Mouse (Mus musculus): ENCODE results near the gene Ulbp1. TPM values are rescaled to one million over a fixed set of nuclear protein-coding genes. Genes with fewer than 3 reads are reported as not detected.
"Not testable (repeated sequence)": the region's sequence is repeated elsewhere in the genome, so short reads cannot be mapped to it uniquely, and the experiment has no call there.

The Ulbp1 gene
- total RNA-seq (2021): 1 to 10 TPM in 1 of 2 experiments, under 1 TPM in 1; 0.99 to 1.3 TPM

DNA sequence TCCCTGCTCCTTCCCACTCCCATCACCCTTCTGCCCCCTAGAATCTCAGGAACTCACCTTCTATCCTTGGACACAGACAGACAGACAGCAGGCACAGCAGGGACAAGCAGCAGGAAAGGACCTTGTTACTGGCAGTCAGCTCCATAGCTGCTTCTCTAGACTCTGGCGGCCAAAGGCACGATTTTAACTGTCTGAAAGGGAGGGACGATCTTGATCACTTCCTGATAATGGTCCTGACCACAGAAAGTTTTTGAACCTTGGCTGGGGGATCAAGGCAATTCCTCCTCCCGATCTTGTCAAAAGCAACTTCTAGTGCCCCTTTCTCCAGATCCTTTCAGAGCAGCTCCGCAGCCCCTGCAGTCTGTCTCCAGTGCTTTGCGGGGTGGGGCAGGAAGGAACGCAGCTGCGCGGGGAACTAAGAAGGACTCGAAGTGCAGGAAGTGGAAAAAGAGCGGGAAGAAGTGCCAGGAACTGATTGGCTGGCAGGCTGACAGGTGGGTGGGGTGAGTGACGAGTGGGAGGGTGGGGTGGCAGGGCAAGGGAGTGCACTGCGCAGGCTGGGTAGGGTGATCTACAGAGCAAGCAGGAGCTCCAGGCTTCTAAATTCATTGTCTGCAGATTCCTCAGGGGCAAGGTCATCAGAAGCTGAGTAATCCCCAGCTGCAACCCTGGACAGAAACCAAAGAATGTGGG, at the start of gene Ulbp1:
TSS of gene Ulbp1 (minus strand) at position 442 of the 693 bp plus-strand sequence.
- intact Hi-C loops (cut with DNase I): loop anchor here (5.0 kb wide), 1 partner anchor 129 kb away; no protein-coding TSS in a partner anchor
- peak in 1 of 2 experiments; percentile 65 for DNase-seq (ENCODE audit: extremely low spot score in 1 of 2, low spot score in 2 of 2)

DNA sequence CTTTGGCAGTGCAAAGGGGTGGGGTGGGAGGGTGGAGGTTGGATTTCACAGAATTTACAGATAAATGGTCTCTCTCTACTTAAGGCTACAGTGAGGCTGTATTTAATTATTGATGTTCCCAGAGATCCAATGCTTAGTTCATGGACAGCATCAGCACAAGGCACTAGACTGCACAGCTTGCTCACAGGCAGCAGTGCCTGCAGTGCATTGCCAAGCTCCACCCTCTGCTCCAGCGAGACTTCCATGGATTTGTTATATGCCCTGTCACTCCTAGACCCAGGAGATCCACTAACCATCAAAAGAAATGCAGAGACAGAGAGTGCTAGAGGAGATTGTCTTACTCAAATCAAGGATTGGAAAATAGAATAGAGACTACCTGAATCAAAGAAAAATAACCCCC, 24.7 kb upstream of the Ulbp1 start:
- DNase-seq (ENCODE audit: extremely low spot score in 1 of 2, low spot score in 2 of 2); intact Hi-C loops (cut with DNase I): not testable (repeated sequence)

DNA sequence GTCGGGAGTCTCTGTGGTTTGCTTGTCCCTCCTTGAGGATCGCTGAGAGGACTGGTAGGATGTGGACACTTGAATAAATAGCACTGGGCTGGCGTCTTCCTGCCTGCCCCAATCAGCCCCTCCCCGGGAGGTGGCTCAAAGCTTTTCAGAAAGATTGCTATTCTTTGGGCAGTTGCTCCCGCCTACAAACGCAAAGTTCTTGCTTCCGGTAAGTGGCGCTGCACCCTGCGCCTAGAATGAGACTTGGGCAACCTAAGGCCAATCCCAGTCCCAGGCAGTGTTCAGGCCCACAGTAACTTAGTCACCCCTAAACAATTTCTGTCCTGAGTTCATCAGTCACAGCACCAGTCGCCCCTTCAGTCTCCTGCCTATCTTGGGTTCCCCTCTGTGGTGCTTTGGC, 18.9 kb upstream of the Ulbp1 start:
- DNase-seq (ENCODE audit: extremely low spot score in 1 of 2, low spot score in 2 of 2); intact Hi-C loops (cut with DNase I): not testable (repeated sequence)

DNA sequence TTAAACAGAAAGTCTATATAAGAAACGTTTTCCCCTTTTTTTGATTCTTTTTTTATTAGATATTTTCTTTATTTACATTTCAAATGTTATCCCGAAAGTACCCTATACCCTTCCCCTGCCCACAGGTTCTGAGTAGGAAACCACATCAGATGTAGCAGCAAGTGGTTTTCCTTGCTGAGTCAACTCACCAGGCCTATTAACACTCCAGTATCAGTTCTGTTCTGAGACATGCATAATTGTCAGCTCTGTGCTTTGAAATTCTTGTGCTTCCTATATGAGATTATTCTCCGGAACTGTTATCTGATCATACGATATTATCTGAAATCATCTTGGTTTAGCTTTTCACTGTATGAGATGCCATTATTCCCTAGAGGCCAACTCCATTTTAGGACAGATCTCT, 10.2 kb upstream of the Ulbp1 start:
- no peak for DNase-seq (ENCODE audit: extremely low spot score in 1 of 2, low spot score in 2 of 2)
- intact Hi-C loops (cut with DNase I): no loop called here

DNA sequence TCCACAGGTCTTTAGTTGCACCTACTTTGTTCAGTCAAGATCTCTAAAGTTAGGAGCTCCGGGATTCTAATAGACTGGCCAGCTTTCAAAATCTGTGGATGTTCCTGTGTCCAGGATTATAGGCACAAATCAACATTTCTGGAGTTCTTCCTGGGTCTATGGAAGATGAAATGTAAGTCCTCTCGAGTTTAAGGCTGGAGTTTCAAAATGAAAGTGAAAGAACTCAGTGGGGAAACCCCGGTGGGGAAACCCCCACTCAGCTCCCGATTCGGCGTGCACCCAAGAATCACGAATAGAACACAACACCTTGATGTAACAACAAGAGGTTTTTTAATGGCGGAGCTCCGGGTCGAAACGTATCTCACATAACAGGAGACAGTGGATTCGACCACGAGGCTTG, 787 bp upstream of the Ulbp1 start:
- intact Hi-C loops (cut with DNase I): loop anchor here (5.0 kb wide), 1 partner anchor 128 kb away; no protein-coding TSS in a partner anchor

DNA sequence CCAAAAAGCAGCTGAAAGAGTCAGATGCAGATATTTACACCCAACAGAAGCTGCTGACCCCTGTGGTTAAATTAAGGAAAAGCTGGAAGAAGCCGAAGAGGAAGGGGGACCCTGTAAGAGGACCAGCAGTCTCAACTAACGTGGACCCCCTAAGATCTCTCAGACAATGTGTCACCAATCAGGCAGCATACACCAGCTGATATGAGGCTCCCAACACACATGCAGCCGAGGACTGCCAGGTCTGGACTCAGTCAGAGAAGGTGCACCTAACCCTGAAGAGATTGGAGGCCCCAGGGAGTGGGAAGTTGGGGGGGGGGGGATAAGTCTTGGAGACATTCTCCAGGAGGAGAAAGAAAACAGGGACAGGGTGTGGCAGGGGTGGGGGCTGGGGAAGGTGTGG, 1.8 kb downstream of the Ulbp1 start:
- intact Hi-C loops (cut with DNase I): loop anchor here (5.0 kb wide), 1 partner anchor 131 kb away; no protein-coding TSS in a partner anchor
- no peak for DNase-seq (ENCODE audit: extremely low spot score in 1 of 2, low spot score in 2 of 2)

More for the DNA sequence above, 787 bp upstream of the Ulbp1 start:
- not testable (repeated sequence) for DNase-seq (ENCODE audit: extremely low spot score in 1 of 2, low spot score in 2 of 2)

DNA sequence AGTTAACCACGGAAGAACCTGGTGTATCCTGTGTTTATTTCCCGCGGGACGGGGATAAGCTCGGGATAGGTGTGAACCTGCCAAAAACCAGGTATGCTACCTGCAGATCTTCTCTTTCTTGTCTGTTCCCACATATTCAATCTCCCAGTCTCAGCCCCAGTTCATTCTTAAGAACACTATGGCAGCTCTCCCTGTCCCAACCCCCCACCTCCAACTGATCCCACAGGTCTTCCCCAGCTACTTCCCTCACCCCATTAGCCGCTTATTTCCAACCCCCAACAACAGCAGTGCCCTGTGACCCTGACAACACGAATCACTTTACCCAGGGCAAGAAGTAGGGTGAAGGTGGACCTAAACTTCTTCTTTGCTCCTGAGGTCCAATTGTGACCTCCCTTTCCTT, 3.0 kb downstream of the Ulbp1 start:
- intact Hi-C loops (cut with DNase I): loop anchor here (5.0 kb wide), 1 partner anchor 132 kb away; no protein-coding TSS in a partner anchor

DNA sequence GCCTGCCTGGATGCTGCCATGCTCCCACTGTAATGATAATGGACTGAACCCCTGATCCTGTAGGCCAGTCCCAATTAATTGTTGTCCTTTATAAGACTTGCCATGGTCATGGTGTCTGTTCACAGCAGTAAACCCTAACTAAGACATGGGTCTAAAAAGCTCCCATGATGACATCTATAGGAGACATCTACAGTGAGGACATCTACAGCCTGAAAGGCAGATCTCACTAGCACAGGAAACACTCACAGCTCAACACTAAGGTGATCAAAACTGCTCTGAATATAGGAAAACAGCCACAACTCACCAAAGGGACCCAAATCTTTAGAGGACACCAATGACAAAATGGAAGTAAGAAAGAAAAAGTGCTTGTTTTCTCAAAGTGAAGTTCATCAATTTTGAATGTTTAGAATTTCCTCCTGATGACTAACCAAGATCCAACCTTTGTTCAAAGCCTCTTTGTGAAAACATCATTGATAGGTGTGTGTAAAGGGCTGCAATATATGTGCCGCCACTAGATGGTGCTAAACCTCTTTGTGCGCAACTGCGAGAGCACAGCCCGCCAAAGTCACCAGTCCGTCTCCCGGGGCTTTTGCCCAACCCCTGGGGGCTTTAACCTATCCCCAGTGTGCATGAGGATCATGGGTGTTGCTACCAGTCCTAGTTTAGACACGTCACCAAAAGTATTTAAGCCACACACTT, 3.6 kb downstream of the Ulbp1 start:
- peak; percentile 50 to 57 for DNase-seq (ENCODE audit: extremely low spot score in 1 of 2, low spot score in 2 of 2)
- intact Hi-C loops (cut with DNase I): loop anchor here (5.0 kb wide), 1 partner anchor 132 kb away; no protein-coding TSS in a partner anchor

More for the DNA sequence above, 3.0 kb downstream of the Ulbp1 start:
- DNase-seq (ENCODE audit: extremely low spot score in 1 of 2, low spot score in 2 of 2): no peak

DNA sequence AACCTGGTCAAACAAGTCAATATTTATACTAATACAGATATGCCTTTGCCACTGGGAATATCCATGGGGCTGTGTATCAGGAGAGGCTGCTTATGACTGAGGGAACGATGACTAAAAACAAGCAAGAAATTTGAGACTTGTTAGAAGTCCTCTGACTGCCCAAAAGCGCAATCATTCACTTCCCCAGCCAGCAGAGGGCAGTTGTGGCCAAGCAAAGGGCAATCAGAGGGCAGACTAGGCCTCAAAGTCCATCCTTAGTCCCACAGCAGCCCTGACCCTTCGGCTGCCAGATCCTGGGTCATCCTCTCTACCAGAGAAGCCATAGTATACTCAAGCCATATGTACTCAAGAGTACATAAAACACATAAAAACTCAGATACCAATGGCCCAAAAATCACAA, 11.4 kb downstream of the Ulbp1 start:
- intact Hi-C loops (cut with DNase I): no loop called here
- peak in 1 of 2 experiments; percentile 18 for DNase-seq (ENCODE audit: extremely low spot score in 1 of 2, low spot score in 2 of 2)

DNA sequence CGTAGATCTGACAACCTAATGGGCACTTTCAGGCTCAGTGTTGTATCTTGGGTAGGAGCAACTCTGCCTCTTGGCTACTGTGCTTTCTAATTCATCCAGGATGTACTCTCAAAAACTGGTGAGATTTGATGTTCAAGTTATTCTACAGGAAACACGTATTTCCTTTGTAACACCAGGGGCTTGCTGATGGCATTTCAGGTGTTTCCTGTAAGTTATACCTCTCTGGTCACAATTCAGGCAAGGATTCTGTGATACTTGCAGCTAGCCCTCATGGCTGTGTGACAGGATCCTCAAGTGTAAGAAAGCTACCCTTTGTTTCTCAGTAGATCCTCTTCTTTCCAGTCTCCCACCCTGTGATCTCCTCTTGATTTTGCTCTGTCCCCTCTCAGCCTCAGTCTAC, 34.5 kb downstream of the Ulbp1 start:
- no peak for DNase-seq (ENCODE audit: extremely low spot score in 1 of 2, low spot score in 2 of 2)
- intact Hi-C loops (cut with DNase I): no loop called here

DNA sequence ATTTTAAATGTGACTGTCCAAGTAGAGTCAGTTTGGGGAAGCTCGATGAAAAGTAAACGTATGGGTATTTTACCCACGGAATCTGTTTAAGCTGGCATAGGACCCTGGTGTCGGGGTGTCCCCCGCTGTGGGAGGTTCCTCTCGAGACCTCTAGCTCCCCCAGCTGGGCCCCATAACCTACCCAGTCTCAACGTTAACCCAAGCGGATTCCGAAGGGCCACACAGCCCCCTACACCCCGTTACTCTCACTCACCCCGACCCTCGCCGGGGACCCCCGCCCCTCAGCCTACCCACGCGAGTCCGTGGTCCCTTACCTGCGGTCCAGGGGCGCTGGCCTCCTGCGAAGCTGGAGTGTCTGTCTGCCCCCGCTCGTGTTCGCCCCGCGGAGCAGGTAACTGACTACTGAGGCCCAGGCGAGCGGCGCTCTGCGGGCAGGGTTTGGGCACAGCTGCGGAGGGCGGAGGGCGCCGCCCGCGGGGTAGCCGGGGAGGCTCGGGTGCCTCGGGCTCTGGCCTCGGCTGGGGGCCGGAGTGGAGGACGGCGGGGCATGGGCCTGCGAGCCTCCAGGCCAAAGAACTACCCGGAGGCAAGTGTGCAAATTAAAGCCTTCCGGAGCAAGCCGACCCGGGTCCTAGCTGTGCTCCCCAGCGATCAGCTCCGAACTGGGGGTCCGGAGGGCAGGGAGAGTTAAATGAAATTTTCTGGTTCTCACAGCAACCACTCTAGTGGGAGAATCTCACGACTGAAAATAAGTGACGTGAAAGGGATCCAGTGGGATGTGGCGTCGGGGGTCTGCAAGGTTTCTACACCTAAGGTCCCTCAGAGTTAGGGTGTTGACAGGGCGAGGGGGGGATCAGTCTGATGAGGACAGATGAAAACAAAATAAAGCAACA, 80.0 kb downstream of the Ulbp1 start:
- no peak for DNase-seq (ENCODE audit: extremely low spot score in 1 of 2, low spot score in 2 of 2)
- intact Hi-C loops (cut with DNase I): no loop called here

DNA sequence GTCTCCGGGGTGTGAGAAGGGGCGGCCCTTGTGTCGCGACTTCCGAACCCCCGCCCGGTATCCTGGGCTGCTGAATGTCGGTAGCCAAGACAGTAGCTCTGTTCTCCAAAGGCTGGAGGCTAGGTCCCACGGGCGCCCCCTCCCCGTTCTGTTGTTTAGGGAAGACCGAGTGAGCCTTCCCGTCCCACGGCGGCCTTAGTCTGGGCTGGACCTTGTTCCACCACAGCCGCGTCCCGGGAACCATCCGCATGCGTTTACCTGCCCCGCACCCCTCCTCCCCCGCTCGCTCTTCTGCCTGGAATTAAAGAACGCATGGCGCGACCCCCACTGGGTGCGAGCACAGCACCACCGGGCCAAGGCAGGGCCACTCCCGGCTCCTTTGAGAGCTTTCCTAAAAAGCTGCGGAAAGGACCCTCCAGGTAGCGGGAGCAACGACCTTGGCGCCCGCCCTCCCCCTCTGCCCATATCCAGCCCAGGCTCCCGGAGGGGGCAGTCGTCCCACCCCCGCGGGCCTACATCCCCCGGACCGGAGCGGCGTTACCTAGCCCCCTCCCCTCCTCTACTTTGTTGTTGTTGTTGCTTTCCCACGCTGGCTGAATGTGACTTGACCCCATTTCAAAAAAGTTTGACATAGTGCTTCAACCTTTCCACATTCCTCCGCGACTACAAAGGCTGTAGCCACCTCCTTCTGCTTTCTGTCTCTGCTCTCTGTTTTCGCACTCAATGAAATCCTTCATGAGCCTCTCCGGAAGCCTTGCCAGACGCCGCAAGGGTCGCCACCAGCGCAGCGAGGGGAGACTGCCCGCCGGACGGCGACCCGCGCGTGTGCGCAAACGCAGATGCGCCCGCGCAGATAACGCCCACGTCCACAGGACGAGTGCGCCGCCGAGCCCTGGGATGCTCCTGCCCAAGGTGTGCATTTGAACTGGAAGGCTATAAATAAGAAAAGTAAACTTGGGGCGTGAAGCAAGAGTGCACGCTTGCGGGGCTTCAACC, 81.2 kb downstream of the Ulbp1 start:
- intact Hi-C loops (cut with DNase I): no loop called here
- peak in 1 of 2 experiments; percentile 31 for DNase-seq (ENCODE audit: extremely low spot score in 1 of 2, low spot score in 2 of 2)

DNA sequence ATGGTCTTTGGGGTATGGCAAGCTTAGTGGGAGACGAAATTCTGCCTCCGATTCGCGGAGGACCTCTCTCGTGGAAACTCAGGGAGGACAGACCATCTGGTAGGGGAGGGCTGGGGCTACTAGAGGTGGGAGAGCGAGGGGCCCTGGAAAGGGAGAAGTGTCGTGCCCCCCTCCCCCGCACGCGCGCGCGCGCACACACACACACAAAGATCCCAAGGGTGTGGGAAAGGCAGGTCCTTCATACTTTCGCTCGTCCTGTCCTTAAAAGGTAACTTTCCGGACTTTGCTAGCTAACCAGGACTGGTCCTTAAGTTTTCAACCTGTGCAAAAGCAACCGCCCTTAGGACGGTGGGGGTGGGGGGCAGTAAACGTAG, 81.9 kb downstream of the Ulbp1 start:
- DNase-seq (ENCODE audit: extremely low spot score in 1 of 2, low spot score in 2 of 2): no peak
- intact Hi-C loops (cut with DNase I): no loop called here

DNA sequence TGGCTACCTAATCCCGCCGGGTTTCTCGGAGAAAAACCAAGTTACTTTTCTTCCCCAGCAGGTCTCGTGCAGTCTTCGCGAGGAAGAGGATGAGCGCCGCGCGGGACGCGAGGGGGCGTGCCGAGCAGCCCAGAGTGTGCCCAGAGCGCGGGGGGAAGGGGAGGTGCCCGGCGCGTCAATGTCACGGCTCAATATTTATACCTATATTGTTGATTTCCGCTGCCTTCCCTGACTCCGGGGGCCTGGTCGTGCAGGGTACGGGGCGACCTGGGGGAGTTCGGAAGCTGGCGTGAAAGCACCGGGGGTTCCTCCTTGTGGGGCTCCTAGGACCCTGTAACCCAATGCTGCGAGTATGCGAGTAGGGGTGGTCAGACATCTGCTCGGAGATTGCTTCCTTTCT, 82.3 kb downstream of the Ulbp1 start:
- DNase-seq (ENCODE audit: extremely low spot score in 1 of 2, low spot score in 2 of 2): peak in 1 of 2 experiments; percentile 32
- intact Hi-C loops (cut with DNase I): no loop called here
